Mouse (Mus musculus): ENCODE results near the gene Gm14862.

GRCm38 (mm10) chrX:9271112-9271511 lies 14.4 kb upstream of the Gm14862 start:
- TF ChIP-seq CTCF (IDR thresholded peaks at IDR 0.05; ENCODE audit: low read depth) (no peak), EP300 (IDR thresholded peaks at IDR 0.05; ENCODE audit: low read depth) (no peak)

All from liver, embryonic 14.5 days (tissue).